Mouse (Mus musculus) mature B cell (primary cell): ENCODE results near the gene Rasl11a.
"Not testable (repeated sequence)": the region's sequence is repeated elsewhere in the genome, so short reads cannot be mapped to it uniquely, and the experiment has no call there.

Source experiments
- in situ Hi-C: fragments of 300-500 bp; cut with MboI; formaldehyde crosslinking; loops from 2 replicates; pipeline ENCODE4 v1.14.3; 2019

Rasl11a gene

DNA sequence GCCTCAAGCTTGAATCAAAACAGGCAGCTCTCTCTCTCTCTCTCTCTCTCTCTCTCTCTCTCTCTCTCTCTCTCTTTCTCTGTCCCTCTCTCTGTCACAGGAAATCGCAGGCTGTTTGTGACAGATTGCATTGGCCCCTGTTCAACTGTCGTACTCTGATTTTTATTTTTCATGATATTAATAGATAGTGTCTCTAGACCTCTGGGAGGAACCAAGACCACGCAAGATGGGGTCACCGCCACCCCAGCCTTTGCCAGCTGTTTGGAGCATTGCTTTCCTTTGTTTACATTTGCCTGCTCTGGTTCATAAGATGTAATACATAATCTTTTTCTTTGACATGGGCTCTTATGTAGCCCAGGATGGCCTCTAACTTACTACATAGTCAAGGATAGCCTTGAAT lies 2.9 kb upstream of the Rasl11a start:
- in situ Hi-C loops = no loop called here

- in situ Hi-C loops = no loop called here
Measured at GRCm38 (mm10) chr5:146844301-146844941, 450 bp upstream of the Rasl11a start.

DNA sequence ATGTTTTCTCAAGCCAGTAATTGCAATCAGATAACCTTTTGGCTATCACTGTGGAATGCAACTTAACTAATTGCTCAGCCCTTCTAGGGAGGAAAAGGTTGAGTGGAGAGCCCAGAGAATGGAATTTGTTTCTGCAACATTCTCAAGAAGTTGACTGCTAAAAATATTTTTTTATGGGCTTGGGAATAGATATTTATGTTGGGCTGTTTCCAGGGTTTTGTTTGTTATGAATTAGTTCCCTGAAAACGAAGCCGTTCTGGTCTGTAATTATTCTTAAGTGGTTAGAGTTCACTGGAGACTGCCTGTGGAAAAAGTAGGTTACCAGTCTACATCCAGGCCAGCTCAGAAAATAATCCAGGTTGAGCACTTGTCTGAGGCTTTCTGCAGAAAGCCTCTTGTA lies 1.6 kb downstream of the Rasl11a start:
- in situ Hi-C loops = no loop called here

GRCm38 (mm10) chr5:146848936-146849582 lies 4.2 kb downstream of the Rasl11a start:
- in situ Hi-C loops = no loop called here

DNA sequence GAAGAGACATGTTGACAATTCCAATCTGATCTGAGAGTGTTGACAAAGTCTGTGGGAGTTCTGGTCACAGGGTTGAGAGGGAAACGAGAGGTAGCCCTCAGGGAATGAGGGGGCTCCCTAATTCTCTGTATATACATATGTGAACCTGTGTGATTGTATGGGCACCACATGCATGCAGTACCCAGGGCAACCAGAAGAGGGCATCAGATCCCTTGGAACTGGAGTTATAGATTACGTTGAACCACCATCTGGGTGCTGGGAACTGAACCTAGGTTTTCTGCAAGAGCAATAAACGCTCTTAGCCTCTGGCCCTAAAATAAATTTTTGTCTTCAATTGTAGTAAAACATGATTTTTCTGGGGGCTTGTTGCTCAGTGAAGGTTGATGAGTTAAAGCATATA lies 11.2 kb downstream of the Rasl11a start:
- in situ Hi-C loops = loop anchor here (25.0 kb wide), 1 partner anchor 294 kb away; the partner anchor contains the start of gene Gm3415

DNA sequence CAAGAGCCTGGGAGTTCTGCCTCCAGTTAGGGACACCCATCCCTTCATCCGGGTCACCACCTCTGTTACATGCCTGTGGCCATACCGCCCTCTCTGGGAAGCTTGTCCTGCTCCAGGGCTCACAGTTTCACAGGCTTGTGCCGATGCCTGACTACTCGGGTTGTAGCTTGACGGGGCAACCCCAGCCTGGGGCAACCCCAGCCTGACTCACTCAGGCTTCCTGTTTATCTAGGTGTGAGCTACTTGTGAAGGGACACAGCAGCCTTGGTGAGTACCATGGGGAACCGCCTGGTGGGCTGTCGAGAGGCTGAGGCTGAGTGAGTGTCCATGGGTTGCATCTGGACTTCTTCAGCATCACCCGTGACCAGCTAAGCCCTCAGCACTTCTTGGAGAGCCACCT lies 12.7 kb downstream of the Rasl11a start:
- in situ Hi-C loops = loop anchor here (25.0 kb wide), 1 partner anchor 295 kb away; the partner anchor contains the start of gene Gm3415

- in situ Hi-C loops = loop anchor here (25.0 kb wide), 1 partner anchor 296 kb away; the partner anchor contains the start of gene Gm3415
Measured at GRCm38 (mm10) chr5:146858772-146859171, 13.9 kb downstream of the Rasl11a start.

- in situ Hi-C loops = loop anchor here (25.0 kb wide), 1 partner anchor 297 kb away; the partner anchor contains the start of gene Gm3415
Measured at GRCm38 (mm10) chr5:146859246-146859645, 14.4 kb downstream of the Rasl11a start.

GRCm38 (mm10) chr5:146860222-146860998 lies 15.5 kb downstream of the Rasl11a start:
- in situ Hi-C loops = loop anchor here (25.0 kb wide), 1 partner anchor 298 kb away; the partner anchor contains the start of gene Gm3415

DNA sequence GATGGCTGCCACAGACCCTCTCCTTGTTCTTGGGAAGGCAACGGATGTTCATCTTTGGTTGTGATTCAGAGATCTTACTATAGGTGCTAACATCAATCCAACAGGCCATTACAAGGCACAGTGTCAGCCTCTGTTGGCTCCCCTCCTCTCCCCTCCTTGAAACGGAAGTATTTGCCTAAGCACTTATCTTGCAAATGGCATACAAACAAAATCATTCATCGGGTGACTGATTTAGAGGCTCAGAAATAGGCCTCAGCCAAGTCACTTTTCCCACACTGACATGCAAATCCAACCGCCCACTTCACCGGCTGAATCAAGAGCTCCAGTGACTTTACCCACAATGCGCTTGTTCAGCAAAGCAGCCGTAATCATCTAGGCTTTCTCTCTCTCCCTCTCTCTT lies 16.7 kb downstream of the Rasl11a start:
- in situ Hi-C loops = loop anchor here (25.0 kb wide), 1 partner anchor 299 kb away; the partner anchor contains the start of gene Gm3415

- in situ Hi-C loops = loop anchor here (25.0 kb wide), 1 partner anchor 303 kb away; the partner anchor contains the start of gene Gm3415
Measured at GRCm38 (mm10) chr5:146865511-146865910, 20.6 kb downstream of the Rasl11a start.

GRCm38 (mm10) chr5:146866277-146866676 lies 21.4 kb downstream of the Rasl11a start:
- in situ Hi-C loops = loop anchor here (25.0 kb wide), 1 partner anchor 304 kb away; the partner anchor contains the start of gene Gm3415

DNA sequence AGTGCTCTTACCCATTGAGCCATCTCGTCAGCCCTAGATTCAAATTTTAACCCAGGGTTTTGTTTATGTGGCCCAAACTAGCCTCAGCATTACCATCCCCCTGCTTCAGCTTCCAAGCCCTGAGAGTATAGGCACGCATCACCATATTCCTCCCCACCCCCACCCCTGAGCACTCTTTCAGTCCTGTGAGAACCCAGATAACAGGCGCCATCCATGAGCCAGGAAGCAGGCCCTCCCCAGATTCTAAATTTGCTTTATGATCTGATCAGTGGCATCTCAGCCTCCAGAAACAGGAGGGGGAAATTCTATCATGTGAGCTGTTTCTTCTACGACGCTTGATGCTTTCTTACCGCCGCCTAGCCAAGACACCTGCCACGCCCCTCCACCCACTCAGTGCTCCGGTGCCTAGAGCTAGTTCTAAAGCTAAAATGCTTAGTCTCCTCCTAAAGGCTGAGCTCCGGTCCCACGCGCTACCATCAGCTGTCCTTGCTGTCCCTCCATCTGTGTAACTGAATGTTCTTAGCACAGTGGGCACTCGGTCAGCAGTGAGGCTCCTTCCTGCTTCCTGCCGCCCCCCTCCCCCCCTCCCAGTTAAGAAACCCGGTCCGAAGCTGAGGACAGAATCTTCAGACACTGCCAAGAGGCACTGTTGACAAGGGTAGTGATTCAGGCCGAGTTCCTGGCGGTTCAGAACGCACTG lies 22.5 kb downstream of the Rasl11a start:
- in situ Hi-C loops = loop anchor here (25.0 kb wide), 1 partner anchor 305 kb away; the partner anchor contains the start of gene Gm3415

- in situ Hi-C loops = loop anchor here (25.0 kb wide), 1 partner anchor 306 kb away; the partner anchor contains the start of gene Gm3415
Measured at GRCm38 (mm10) chr5:146867946-146868314, 23.1 kb downstream of the Rasl11a start.

GRCm38 (mm10) chr5:146872981-146873631 lies 28.2 kb downstream of the Rasl11a start:
- in situ Hi-C loops = loop anchor here (25.0 kb wide), 1 partner anchor 311 kb away; the partner anchor contains the start of gene Gm3415

DNA sequence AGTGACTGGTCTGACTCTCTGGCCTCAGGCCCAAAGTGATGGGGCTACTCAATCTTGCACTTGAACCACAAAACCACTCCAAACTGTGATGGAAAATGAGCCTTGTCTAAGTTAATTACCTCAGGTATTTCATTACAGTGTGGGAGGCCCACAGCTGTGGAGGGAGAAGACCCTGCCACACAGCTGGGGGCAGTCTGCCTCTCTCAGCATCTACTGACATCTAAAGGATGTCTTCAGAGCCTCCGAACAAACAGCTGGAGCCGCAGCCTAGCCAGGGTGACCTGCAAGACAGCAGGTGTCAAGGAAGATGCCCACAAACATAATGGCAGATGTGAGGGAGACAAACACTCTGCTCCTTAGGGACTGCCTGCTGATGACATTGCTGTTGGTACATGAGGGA lies 31.2 kb downstream of the Rasl11a start:
- in situ Hi-C loops = no loop called here

- in situ Hi-C loops = not testable (repeated sequence)
Measured at GRCm38 (mm10) chr5:146877882-146878281, 33.0 kb downstream of the Rasl11a start.

DNA sequence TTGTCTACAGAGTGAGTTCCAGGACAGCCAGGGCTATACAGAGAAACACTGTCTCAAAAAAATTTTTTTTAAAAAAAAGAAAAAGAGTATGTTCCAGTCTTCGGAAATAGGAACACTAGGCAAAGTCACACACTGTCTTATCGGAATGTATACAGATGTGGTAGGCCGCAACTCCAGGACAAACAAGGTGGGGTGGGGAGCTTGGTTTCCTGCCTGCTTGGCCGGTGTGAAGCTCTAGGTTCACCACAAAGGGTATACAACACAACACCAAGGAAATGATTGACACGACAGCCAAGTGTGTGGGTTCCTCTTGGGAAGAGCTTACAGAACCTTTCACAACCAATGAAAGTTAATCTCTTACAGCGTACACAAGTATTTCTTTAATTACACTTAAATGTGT lies 37.4 kb downstream of the Rasl11a start:
- in situ Hi-C loops = no loop called here

DNA sequence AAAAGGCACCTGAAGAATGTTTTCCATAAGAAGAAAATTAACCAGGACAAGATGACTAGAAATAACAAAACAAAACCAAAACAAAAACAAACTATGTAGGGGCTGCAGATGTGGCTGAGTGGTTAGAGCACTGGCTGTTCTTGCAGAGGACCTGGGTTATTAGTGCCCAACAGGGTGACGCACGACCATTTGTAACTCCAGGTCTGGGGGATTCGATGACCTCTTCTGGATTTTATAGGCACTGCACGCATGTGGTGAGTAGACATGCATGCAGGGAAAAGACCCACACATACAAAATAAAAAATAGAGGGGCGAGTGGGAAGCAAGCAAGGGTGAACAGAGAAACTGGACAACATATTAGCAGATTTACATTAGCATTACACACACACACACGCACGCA lies 38.2 kb downstream of the Rasl11a start:
- in situ Hi-C loops = no loop called here

DNA sequence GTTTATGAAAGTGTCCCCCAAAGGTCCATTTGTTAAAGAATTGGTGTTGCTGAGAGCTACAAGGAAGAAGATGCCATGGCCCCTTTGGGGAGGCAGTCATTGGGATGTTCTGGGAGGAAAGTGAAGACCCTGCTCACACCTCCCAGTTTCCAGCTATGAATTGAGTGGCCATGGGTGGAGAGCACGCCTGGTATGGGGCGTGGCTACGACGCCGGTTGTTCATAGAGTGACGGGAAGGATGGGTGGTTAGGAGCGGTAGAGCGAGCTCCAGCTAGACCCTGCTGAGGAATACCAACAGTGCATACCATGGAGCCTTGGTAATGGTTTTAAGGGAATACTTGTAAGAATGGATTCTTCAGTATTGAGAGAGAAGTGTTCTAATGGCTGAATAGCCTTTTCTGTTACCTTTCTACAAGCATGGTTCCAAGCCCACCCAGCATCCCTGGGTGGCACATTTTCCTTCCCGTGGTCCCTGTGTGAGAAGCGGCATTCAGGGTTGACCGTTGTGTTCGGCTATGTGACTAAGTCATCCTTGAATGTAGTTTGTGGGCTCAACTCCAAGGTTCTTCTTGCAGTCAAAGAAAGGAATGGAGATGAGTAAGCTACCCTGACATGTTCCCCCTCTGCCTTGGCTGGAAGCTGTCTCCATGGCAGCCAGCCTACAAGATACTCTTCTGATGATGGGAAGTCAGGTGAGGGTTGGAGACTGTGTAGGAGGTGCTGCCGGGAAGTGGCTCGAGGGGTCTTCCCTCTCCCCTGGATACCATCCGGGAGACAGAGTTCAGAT lies 38.8 kb downstream of the Rasl11a start:
- in situ Hi-C loops = no loop called here
